Mouse (Mus musculus) megakaryocyte, embryonic 14.5 days (primary cell): ENCODE results near the gene Tns3.

Source experiments
- FLI1 ChIP-seq: IDR thresholded peaks from 2 replicates; pipeline ENCODE4 v1.6.1; 2012; ENCODE audit warnings: low read length, inconsistent platforms, mixed read lengths
- GATA1 ChIP-seq: IDR thresholded peaks from 3 replicates; pipeline ENCODE4 v1.6.1; 2012; ENCODE audit warnings: mixed read lengths, low read length, inconsistent platforms, borderline replicate concordance

DNA sequence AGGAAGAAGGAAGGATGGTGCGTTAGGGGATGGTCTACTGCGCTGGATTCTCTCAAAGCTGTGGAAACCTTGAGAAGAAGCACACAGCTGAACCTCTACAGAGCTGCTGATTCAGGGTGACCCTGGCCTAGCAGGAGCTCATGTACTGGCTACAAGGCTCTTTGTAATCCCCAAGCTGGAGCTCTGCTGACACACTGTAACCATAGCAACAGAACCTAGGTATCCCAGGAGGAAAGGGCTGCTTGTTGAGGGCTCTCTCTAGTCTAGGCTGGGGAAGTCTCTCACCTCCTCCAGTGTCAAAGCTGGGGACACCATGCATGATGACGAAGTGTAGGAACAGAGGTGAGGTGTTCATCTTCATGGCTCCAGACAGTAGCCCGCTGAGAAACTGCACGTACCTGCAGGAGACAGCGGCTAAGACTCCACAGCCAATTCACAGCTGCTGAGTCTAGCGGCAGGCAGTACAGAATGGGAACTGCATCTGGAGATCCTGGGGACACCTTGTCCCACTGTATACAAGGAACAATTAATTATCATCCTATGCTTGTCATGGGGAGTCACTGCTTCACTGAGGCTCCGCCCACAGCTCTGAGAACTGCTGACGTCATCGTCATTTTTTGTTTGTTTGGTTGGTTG lies 132.1 kb downstream of the Tns3 start:
- TF ChIP-seq GATA1 (no peak), FLI1 (no peak)
